Mouse (Mus musculus) kidney, adult 2 months (tissue): ENCODE measurements around the gene Kcnq2.

Experiments
- CTCF ChIP-seq: fragments of 200-500 bp; conservative IDR thresholded peaks from 2 replicates; pipeline ENCODE4 v1.5.1; 2011; ENCODE audit warnings: low read depth, mild to moderate bottlenecking, control low read depth, low read length, moderate library complexity, mixed read lengths; ENCODE audit not compliant: insufficient read depth, insufficient read length
- POLR2A ChIP-seq: fragments of 200-500 bp; IDR thresholded peaks from one replicate; pipeline ENCODE4 v1.6.1; 2011; ENCODE audit warnings: low read depth, low read length, control low read depth

- TF ChIP-seq CTCF (no peak), POLR2A (no peak)
These were observed 45.0 kb downstream of the Kcnq2 start for GRCm38 (mm10) chr2:181090123-181090522.
